Mouse (Mus musculus): ENCODE data around the gene Nipsnap3a.

The Nipsnap3a gene

DNA sequence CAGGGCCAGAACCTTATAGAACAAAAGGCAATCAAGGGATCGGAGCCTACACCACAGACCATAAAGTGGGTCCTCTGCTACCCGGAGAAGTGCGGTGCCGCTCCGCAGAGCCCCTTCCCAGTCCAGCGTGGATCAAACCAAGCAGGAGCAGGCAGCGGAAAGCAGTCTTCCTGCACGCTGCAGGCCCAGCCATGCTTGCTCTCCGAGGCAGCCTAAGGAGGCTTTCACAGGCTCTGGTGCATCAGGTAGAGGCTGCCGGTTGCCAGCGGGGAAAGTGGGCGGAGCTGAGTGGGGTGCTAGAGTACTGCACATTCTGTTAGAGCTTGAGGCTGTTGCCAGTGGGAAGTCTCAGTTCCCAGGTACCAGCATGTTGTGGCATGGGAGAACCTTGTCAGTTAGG lies at the start of gene Nipsnap3a:
TSS of gene Nipsnap3a (plus strand) at position 25 of the 400 bp plus-strand sequence.
- DNase-seq = no peak

DNA sequence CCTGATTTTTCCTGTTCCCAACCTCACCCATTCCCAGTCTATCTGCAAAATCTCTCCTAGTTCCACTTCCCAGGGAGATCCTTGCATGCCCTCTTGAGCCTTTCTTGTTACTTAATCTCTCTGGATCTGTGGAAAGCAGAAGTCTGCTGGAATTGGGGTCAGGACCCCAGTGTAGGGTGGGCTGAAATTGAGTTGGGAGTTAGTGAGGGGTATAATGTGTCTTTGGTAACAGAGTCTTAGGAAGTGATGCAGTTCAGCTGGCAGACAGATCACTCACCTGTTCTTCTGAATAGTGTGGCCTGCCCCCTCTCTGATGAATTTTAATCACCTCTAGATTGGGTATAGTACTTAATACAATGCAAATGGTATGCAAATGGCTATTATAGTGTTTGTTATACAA lies 42.4 kb upstream of the Nipsnap3a start:
- no peak for DNase-seq

DNA sequence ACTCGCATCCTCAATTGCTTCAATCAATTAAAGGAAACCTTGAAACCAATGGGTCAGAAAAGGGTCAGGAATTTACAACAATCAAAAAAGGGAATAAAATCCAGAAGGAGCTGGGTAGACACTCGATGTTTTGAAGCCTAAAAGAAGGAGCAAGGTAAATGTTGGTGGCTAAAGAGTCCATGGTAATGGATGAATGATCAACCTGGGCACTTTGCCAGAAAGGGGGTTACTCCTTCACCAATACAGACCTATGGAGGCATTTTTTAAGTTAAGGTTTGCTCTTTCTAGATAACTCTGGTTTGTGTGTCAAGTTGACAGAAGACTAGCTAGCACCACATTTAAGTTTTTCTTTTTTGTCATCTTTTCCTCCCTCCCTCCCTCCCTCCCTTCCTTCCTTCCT lies 40.1 kb upstream of the Nipsnap3a start:
- DNase-seq = no peak

DNA sequence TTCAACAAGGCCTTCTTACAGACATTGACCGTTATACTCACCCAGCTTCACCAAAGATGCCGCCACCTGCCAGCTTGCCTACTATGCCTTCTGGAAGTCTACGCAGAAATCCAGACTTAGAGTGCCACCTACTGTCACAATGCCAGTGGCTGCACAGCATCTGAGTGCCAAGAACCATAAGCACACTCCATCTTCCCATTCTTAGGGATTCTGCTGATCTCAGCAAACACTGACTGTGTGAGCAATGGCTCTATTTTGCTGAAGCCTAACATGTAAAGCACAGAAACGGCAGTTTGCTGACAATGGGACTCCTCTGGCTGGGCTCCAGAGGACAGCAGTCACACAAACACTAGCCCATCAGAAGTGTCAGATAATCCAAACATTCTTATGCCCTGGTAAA lies 30.4 kb upstream of the Nipsnap3a start:
- peak; percentile 4 for DNase-seq

DNA sequence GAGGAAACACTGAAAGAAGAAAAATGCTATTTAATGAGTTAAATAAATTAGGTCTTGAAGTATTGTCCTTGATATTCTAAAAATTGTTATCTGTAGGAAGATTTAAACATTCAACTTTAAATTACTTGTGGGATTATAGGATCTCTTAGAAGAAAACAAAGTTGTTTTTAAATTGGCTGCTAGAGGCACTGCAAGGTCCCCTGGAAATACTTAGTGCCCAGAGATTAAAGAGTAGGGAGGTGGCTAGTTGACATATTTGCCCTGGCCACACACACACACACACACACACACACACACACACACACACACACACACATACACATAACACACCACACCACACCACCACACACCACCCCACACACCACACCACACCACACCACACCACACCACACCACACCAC lies 24.8 kb upstream of the Nipsnap3a start, which contains the start of gene Olfr270:
TSS of gene Olfr270 (plus strand) at position 301 of the 400 bp plus-strand sequence.
- no peak for DNase-seq

DNA sequence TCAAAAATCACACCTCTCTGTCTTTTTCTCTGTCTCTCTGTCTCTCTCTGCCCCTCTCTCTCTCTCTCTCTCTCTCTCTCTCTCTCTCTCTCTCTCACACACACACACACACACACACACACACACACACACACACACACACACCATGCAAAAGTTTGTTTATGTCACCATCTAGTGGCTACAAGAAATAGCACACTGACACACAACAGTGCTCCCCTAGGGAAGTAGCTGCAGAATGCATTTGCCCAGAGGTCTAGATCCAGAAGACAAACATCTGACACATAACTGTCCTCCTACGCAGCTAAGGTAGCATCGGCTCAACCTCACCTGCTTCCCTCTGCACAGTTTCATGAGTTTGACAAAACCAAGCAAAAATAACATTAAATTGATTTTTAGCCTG lies 3.9 kb upstream of the Nipsnap3a start:
- no peak for DNase-seq

DNA sequence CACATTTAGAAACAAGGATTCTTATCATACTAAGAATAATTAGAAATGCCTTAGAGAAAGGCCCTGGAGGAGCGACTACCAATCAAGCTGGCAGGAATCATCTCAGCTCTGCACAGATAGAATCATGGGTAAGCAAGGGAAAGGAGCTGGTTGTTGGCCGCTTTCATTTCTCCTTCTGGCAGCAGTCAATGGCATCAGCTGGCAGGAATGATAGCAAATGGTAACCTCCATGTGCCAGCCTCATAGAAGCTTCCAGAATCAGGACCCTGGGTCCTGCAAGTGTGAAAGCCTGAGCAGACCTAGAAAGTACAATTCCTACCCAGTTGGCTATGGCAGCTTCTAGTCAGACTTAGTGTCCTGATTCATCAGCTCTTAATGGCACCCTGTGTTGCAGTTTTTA lies 2.8 kb upstream of the Nipsnap3a start:
- DNase-seq = no peak

DNA sequence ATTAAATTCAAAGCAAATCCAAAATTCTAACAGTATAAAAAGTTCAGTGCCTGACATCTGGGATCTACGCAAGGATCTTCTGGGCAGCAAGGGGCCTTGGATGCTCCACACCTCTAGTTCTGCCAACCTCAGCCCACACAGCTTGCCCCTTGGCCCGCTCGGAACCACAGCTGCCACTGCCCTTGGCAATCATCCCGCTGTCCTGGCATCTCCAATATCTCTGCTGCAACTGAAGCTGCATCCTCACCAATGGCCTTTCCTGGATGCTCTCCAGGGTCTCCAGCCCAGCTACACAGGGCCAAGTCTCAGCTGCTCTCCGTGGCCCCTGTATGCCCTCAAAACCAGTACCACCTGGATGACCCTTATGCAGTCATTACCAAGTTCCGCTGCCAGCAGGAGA lies 10.4 kb downstream of the Nipsnap3a start:
- DNase-seq = no peak

DNA sequence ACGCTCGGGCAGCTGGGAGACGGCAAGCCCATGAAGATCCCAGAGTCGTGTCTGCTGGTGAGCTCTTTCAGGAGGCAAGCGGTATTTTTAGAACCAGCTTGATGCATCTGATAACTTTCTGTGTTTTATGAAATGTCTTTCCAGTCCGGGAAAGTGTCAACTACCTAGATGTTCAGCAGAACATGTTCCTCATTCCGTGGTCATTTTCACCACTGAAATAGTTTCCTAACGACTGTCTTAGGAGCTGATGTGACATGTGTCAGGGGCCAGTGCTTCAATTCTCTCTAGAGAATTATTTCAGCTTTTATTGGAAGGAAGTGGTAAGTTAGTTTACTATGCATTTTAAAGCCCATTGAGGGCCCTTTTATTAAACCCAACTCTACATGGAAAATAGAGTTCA lies 11.1 kb downstream of the Nipsnap3a start:
- no peak for DNase-seq

DNA sequence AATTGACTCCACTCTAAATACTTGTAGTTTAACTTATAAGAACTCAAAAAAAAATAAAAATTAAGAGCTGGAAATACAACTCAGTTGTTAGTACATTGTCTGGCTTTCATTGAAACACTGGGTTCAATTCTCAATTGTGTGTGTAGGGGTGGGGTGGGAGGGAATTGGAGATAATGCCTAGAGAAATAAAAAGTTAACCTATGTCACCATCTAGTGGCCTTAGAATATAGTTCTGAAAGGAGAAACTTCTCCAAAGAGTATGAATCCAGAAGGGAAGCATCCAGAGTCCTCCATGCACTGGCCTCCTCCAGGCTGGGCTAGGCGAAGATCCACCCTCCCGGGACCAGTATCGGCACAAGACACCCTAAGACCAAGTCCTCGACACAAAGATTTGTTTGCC lies 20.1 kb downstream of the Nipsnap3a start:
- DNase-seq = no peak

DNA sequence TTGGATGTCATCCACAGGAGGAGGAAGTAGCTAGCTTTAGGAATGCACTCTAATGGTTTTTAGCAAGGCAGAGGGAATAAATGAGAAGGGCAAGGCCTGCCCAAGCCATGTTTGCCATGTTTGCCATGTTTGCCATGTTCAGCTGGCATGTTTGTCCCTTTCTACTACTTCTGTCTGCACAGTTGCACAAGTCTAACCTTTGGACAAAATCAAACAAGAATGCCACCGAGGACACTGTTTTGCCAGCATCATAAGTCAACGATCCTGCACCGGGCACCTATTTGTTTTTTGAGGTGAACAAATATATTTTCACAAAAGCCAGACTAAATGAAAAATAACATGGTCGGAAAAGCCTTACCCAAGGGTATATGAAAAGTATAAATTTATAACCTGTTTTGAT lies 20.8 kb downstream of the Nipsnap3a start:
- no peak for DNase-seq

DNA sequence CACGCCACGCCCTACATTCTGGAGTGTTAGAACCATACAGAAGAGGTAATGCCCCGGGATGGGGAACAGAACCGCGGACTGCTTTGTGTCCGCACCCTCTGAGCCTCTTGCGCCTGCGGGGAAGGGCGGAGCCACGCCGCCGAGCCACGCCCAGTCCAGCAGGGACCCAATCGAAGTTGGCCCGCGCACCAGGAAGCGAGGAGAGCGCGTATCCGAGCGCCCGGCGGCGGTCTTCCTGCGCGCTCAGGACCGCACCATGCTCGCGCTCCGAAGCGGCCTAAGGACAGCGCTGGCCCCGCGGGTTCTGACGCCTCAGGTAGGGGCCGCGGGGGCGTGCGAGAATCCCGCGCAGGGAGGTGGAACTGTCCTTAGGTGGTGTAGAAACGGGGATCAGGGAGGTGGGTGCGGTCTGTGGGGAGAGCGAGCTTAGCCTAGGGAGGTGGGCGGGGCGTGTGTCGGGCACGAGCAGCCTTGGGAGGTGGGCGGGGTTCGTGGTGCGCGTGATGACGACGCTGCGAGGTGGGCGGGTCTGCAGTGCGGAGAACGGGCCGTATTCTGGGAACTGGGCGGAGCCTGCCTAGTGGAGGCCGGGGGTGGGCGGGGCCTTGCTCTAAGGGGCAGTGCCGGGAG lies 22.8 kb downstream of the Nipsnap3a start, which contains the start of gene Nipsnap3b:
TSS of gene Nipsnap3b (plus strand) at position 149 of the 630 bp plus-strand sequence.
- DNase-seq = peak; percentile 93

DNA sequence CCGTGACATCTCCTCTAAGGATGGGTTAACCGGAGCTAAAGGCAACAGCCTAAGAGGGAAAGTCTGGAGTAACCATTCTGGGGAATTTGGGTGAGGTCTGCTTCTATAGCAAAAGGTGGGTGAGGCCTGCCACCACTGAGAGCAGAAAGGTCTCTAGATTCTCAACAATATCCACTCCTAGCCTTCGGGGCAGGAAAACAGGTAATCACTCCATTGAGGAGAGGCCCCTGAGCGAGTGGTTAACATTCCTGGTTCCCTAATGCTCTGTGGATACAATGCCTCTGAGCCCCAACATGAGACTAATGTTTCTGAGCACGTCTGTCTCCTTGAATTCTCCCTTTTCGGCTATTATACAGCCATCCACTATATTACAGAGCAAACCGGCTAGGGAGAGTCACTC lies 25.3 kb downstream of the Nipsnap3a start:
- DNase-seq = no peak

DNA sequence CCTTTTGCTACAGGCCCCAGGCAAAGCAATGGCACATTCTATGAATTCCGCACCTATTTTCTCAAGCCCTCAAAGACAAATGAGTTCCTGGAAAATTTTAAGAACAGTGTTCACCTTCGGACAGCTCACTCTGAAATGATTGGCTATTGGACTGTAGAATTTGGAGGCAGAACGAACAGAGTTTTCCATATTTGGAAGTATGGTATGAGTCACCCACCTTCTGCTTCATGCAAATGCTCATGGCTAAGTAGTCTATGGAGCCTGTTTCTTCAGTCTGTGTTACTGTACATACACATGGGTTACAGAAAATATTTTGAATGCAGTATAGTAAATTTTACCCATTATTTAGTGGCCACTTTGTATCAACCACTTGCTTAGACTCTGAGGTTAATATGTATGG lies 26.0 kb downstream of the Nipsnap3a start:
- no peak for DNase-seq

DNA sequence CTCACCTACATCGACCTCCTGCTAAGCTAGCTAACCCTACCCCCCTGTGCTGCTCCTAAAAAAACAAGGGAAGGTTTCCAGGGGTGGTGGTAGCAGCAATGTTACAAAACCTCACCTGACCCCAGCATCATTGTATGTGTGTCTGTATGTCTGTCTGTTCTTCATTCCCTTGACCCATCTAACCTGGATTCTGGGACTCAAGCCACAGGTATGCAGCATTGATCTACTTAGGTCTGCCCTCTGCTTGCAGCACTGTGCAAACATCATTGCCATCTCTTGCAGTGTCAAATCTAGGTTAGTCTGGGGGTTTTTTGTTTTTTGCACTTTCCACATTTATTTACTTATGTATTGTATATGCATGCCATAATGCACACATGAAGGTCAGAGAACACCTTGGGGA lies 29.3 kb downstream of the Nipsnap3a start:
- DNase-seq = no peak

DNA sequence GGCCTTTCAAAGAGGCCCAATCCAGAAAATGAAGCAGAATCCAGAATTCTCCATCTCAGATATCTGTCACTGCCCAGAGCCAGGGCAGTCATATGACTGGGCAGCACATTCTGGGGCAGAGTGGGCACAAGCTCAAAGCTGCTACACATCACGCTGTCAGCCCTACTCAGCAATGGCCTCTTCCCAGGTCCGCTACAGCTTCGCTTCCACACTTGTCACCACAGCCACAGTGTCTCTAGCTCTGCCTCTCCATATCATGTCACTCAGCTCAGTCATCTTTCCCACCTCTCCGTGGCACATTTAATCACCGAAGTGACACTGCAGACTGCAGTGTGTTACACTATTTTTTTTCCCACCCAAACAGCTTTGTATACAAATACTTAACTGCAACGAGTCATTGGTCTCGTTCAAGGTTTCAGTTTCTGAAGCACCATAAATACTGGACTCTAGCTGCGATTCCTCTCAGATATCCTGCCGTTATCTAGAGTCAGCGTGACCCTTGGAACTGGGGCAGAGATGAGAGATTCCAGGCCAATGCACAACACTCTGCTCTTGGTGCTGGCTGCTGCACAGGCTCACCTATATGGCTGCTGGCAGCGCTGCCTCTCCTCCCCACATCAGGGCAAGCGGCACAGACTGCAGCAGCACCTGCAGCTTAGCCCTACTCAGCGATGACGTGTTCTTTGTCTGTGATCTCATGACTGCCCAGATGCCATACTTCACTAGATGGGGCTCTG lies 34.3 kb downstream of the Nipsnap3a start:
- DNase-seq = no peak

DNA sequence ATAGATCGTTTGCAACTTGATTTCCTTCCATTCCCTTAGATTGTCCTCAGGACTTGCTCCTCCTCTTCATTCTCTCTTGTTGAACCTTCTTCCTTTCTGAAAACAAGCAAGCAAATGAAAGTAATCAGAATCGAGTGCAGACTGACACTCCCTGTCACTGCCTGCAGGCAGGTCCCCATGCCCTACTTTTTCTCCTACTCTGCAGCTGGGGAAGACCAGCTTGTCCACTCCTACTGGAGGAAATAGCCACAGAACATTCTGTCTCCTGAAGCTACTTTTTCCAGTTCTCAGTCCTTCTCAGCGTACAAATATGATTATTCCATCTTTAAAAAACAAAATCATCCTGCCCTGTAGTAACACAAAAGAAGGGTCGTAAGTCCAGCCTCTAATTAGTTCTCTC lies 35.3 kb downstream of the Nipsnap3a start:
- DNase-seq = no peak

DNA sequence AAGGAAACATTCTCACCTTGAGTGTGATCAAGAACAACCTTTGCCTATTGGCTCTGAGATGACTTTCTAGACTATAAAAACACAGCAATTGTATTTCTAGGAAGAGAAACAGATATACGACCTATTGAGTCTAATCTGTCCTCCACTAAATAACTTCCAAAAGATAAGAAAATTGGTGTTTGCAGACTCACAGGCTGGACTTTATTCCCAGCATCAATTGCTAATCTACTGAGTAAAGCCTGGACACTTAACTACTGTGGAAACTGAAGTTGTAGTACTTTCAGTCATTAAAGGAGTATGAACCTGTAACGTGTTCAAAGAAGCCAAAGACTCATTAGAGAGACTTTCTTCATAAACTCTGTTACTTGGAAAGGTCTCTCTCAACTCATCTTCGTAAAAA lies 38.7 kb downstream of the Nipsnap3a start:
- DNase-seq = no peak

DNA sequence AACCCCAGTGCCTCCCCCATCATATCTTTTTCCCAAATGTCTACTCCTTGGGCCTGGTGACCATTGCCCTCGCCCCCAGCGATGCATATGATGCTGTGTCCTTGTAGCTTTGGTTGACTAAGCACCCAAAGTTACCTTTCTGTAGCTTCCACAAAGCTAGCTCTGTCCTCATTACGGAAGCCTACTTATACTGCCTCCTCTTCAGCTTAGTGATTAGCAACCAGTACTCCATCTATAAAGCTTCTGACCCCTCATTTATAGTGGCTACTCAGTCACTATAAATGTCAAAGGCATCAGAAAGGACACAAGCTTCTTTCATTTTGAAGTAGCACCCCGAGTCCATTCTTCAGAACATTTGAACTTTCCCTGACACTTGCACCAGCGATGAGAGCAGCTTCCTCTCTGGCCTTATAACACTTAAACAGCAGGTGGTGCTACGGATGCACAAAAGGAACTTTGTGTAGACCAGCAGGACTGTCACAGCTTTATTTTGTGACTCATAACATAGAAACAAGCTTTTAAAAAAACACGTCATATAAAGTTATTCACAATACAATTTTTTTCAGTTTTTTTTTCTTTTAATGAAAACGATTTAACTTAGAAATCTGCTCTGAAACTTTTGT lies 41.4 kb downstream of the Nipsnap3a start:
- DNase-seq = no peak

DNA sequence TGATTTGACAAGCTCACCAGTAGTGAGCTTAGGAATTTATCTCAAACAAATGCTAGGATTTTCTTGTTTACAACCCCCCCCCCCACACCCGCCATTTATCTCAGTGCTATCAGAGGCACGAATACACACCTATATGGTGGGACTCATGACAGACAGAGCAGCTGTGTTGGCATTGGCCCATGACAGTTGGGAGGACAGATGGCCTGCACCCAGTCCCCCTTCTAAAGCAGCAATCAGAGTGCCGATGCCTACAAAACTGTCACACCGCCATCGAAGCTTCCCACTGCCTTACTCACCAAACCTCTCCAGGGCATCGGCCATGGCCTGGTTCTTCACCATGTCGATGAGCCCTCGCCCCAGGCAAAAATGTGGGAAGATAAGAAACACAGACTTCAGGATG lies 54.7 kb downstream of the Nipsnap3a start:
- no peak for DNase-seq

DNA sequence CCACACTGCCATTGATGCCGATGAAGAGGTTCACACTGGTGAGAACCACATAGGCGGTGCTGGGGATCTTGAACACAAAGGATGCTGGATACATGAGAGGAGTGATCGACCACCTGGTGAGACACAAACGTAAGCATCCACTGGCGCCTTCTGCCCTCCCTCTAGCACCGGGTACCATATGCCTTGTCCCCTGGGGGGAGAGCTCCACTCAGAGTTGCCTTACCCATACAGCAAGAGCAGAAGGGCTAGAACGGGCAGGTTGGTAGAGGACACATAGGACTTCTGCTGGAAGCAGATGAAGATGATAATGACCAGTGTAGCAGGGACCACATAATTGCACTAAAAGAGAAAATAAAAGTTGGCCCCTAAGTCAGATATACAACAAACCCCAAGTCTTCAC lies 56.7 kb downstream of the Nipsnap3a start:
- no peak for DNase-seq

DNA sequence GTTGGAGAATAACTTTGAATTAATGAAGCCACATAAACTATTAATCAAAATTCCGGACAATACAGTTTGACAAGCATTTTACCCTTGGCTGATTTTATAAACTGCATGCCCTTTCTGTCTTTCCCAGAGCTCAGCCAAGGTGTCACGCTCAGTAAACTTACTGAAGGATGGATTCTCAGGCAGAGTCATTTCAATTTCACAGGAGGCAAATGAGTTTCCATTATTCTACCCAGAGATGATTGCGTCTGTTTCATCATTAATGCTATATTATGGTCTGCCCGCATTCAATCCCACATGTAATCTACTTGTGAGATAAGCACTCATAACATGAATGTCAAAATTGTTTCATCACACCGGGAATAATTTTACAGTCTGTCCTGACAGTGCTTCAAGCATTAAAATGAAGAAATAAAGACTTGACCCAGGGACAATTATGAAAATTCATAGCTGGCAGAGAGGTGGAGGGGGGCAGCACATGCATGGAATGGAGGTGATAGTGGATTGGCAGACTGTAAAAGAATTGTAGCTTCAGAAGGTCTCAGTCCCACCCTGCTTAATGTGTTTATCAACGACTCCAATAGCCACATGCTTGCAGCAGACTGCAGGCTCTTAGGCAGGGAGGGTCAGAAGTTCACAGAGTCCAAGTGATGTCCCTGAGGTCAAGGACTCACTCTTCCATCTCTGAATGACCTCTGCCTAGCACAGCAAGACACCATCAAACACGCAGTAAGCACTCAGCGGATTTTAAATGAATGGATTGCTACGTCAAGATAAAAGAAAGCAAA lies 57.4 kb downstream of the Nipsnap3a start:
- DNase-seq = no peak

Data from cerebellum, adult 8-10 months (tissue).